Comparison of ENCODE assay signal across 28 mouse cellular contexts in genomic region chr11:48552006-48552405, GRCm38 (mm10).
A peak's percentile ranks its signal among the peaks of the same experiment; 100 is the strongest.
DNase-seq lines count a peak whose midpoint lies in the region; ATAC-seq and TF ChIP-seq lines count a peak whose summit lies in the region.
"Had no signal": no experiment of that assay in that cellular context is flagged by ENCODE, and none has a peak within 500 bp of the region (broad histone marks: within the 10 kb centered on the region; RNA-seq: fewer than 3 reads in every experiment).

No protein-coding gene starts in this region.

- no peak for TF ChIP-seq CTCF in layer of hippocampus, adult 2 months (conservative IDR thresholded peaks at IDR 0.05)

- H3K27ac ChIP-seq in layer of hippocampus, adult 2 months = peak overlapping the region; percentile 67; the same call in 1 of the 2 replicates
- H3K27ac ChIP-seq: embryonic facial prominence, embryonic 10.5 days; embryonic facial prominence, embryonic 13.5 days; forebrain, embryonic 12.5 days; forebrain, embryonic 15.5 days; heart, embryonic 15.5 days; hindbrain, embryonic 10.5 days; hindbrain, embryonic 13.5 days had no signal

- intact Hi-C loops in left cerebral cortex, postnatal 14 days (cut with DNase I) = no loop called here
- intact Hi-C loops in left cerebral cortex, postnatal 4 days (cut with DNase I) = no loop called here

- peak; percentile 60 for ATAC-seq in frontal cortex, adult (ENCODE audit: low TSS enrichment)
- ATAC-seq: activated CD4-positive, CD25-positive, alpha-beta regulatory T cell, adult 4 months; forebrain, embryonic 15.5 days; hindbrain, embryonic 16.5 days had no signal

- H3K4me3 ChIP-seq in layer of hippocampus, adult 2 months = no peak overlapping the region
- H3K4me3 ChIP-seq: embryonic facial prominence, embryonic 10.5 days; embryonic facial prominence, embryonic 13.5 days; erythroblast, embryonic 14.5 days; forebrain, embryonic 12.5 days; forebrain, embryonic 15.5 days; heart, embryonic 12.5 days; heart, embryonic 15.5 days; hindbrain, embryonic 10.5 days; hindbrain, embryonic 13.5 days had no signal

- DNase-seq in frontal cortex, postnatal 10 days (ENCODE audit: low spot score in 2 of 2) = no peak
- no peak for DNase-seq in layer of hippocampus, adult 2 months (ENCODE audit: low spot score in 2 of 2)
- DNase-seq in layer of hippocampus, adult 18-20 months (ENCODE audit: low spot score in 2 of 2) = no peak
- peak; percentile 10 to 14 for DNase-seq in left cerebral cortex, postnatal 14 days (ENCODE audit: low spot score in 2 of 2)
- no peak for DNase-seq in left cerebral cortex, postnatal 4 days
- DNase-seq in brain, adult 2 months (ENCODE audit: low read depth, low spot score) = peak; percentile 63
- DNase-seq in cerebellum, adult 11-12 months = no peak
- DNase-seq: adrenal gland, adult 8-10 months; adrenal gland, postnatal 25 days; cerebellum, adult 8-10 months; cerebellum, postnatal 36 days; embryo, embryonic 11 days; gastrocnemius, postnatal 25 days; heart, adult 18-20 months; heart, postnatal 10 days; heart, postnatal 36 days had no signal

Comparison
In these comparisons a context has a peak if more than half of its experiments do, and no peak if none do; other contexts are left out.
1. DNase-seq: peak in left cerebral cortex, postnatal 14 days (2 of 2) and brain, adult 2 months (single experiment); none in frontal cortex, postnatal 10 days (0 of 2), layer of hippocampus, adult 2 months (0 of 2), layer of hippocampus, adult 18-20 months (0 of 2), left cerebral cortex, postnatal 4 days (single experiment) and cerebellum, adult 11-12 months (single experiment).